Mouse (Mus musculus): ENCODE data around the gene Ghitm. TPM values are rescaled to one million over a fixed set of nuclear protein-coding genes. Genes with fewer than 3 reads are reported as not detected.
A peak's percentile ranks its signal among the peaks of the same experiment; 100 is the strongest.

Ghitm gene
- polyA plus RNA-seq, 1 experiment from 2014 or later = 198 TPM

- 67% methylated on average over 6 of the region's 6 CpGs for WGBS
- Histone ChIP-seq H3K9ac (ENCODE audit: low read depth, low read length) (no peak overlapping the region), H3K4me3 (ENCODE audit: low read depth, low read length) (no peak overlapping the region), H3K4me1 (ENCODE audit: control insufficient read depth, insufficient read depth, low read length) (0 out of 2 replicates have a peak, but pooled peaks cover 3% of the 10 kb centered on the region), H3K27me3 (replicated peaks; ENCODE audit: control insufficient read depth, insufficient read depth, low read length) (peaks cover 24% of the 10 kb centered on the region), H3K9me3 (ENCODE audit: control insufficient read depth, low read length) (no peaks in the 10 kb centered on the region), H3K36me3 (ENCODE audit: control insufficient read depth, insufficient read depth, low read length) (no peaks in the 10 kb centered on the region), H3K4me2 (ENCODE audit: low read depth, low read length) (no peak overlapping the region), H3K27ac (replicated peaks; ENCODE audit: low read depth, low read length) (no peak overlapping the region)
- ATAC-seq (ENCODE audit: low read depth) (peak; percentile 18; the same call in 1 of the 2 replicates), DNase-seq (ENCODE audit: low spot score) (peak; percentile 29)
Measured at GRCm38 (mm10) chr14:37094436-37094835, 40.6 kb downstream of the Ghitm start.

GRCm38 (mm10) chr14:37083755-37084154, 51.3 kb downstream of the Ghitm start:
- DNase-seq (ENCODE audit: low spot score) (no peak), ATAC-seq (ENCODE audit: low read depth) (no peak)
- no peak overlapping the region for H3K9ac ChIP-seq (ENCODE audit: low read depth, low read length)
- no peak overlapping the region for H3K4me2 ChIP-seq (ENCODE audit: low read depth, low read length)
- no peaks in the 10 kb centered on the region for H3K9me3 ChIP-seq (ENCODE audit: control insufficient read depth, low read length)
- no peaks in the 10 kb centered on the region for H3K27me3 ChIP-seq (replicated peaks; ENCODE audit: control insufficient read depth, insufficient read depth, low read length)
- H3K27ac ChIP-seq (replicated peaks; ENCODE audit: low read depth, low read length) = no peak overlapping the region
- H3K4me3 ChIP-seq (ENCODE audit: low read depth, low read length) = no peak overlapping the region
- no peaks in the 10 kb centered on the region for H3K36me3 ChIP-seq (ENCODE audit: control insufficient read depth, insufficient read depth, low read length)
- H3K4me1 ChIP-seq (ENCODE audit: control insufficient read depth, insufficient read depth, low read length) = no peaks in the 10 kb centered on the region
- 34% methylated on average over 4 of the region's 4 CpGs for WGBS

GRCm38 (mm10) chr14:37080724-37081123, 54.3 kb downstream of the Ghitm start:
- Histone ChIP-seq H3K27me3 (replicated peaks; ENCODE audit: control insufficient read depth, insufficient read depth, low read length) (no peaks in the 10 kb centered on the region), H3K4me1 (ENCODE audit: control insufficient read depth, insufficient read depth, low read length) (no peaks in the 10 kb centered on the region), H3K27ac (replicated peaks; ENCODE audit: low read depth, low read length) (no peak overlapping the region), H3K9me3 (ENCODE audit: control insufficient read depth, low read length) (no peaks in the 10 kb centered on the region), H3K4me2 (ENCODE audit: low read depth, low read length) (no peak overlapping the region), H3K36me3 (ENCODE audit: control insufficient read depth, insufficient read depth, low read length) (no peaks in the 10 kb centered on the region), H3K9ac (ENCODE audit: low read depth, low read length) (no peak overlapping the region), H3K4me3 (ENCODE audit: low read depth, low read length) (no peak overlapping the region)
- ATAC-seq (ENCODE audit: low read depth) (no peak), DNase-seq (ENCODE audit: low spot score) (no peak)
- WGBS = 71% methylated on average over 1 of the region's 1 CpGs

Other genes with a start within 250 kb of the Ghitm start
- gene Ccser2, start 166.5 kb downstream of the Ghitm start, polyA plus RNA-seq (2014; fragmentation: Nextera tagmentation; extraction: Ambion mirVana) = 49.6 and 52.7 TPM in 2 replicates
- 0.39 and 1.4 TPM in 2 replicates for gene Rgr, start 86.3 kb downstream of the Ghitm start, polyA plus RNA-seq (2014; fragmentation: Nextera tagmentation; extraction: Ambion mirVana)
- gene Lrit1, start 80.4 kb downstream of the Ghitm start, polyA plus RNA-seq (2014; fragmentation: Nextera tagmentation; extraction: Ambion mirVana) = not detected in 2 replicates
- gene Lrit2, start 67.3 kb downstream of the Ghitm start, polyA plus RNA-seq (2014; fragmentation: Nextera tagmentation; extraction: Ambion mirVana) = 0.06 TPM in 1 of 2 replicates, not detected in the other
- gene Cdhr1, start 36.9 kb downstream of the Ghitm start, polyA plus RNA-seq (2014; fragmentation: Nextera tagmentation; extraction: Ambion mirVana) = 3.0 TPM in 2 replicates
- 7.9 and 9.0 TPM in 2 replicates for gene 2610528A11Rik, start 21.2 kb downstream of the Ghitm start, polyA plus RNA-seq (2014; fragmentation: Nextera tagmentation; extraction: Ambion mirVana)